Mouse (Mus musculus) bone marrow macrophage, adult 2 months (primary cell): Measurements from ENCODE around the gene Usp35. TPM values are rescaled to one million over a fixed set of nuclear protein-coding genes. Genes with fewer than 3 reads are reported as not detected.

ENCODE experiments used
- H3K27ac ChIP-seq: 2 replicates; pipeline ENCODE4 v1.5.1; 2012; ENCODE audit warnings: low read depth, low read length; ENCODE audit not compliant: insufficient read depth
- H3K4me1 ChIP-seq: 2 replicates; pipeline ENCODE4 v1.6.1; 2012; ENCODE audit warnings: low read length; ENCODE audit not compliant: control insufficient read depth, insufficient read depth
- H3K4me3 ChIP-seq: 2 replicates; pipeline ENCODE4 v1.5.1; 2012; ENCODE audit warnings: mild to moderate bottlenecking, low read length, moderate library complexity; ENCODE audit not compliant: insufficient read depth
- CTCF ChIP-seq: IDR thresholded peaks from 2 replicates; pipeline ENCODE4 v1.5.1; 2012; ENCODE audit warnings: low read depth, mild to moderate bottlenecking, low read length, moderate library complexity
- POLR2A ChIP-seq: IDR thresholded peaks from 2 replicates; pipeline ENCODE4 v1.6.1; 2012; ENCODE audit warnings: mild to moderate bottlenecking, low read depth, low read length, borderline replicate concordance
- polyA plus RNA-seq: library from polyadenylated mRNA; stranded (reverse); fragments of >200 nt; gene quantifications from 2 replicates; pipeline ENCODE4 v1.2.4, GENCODE M21; 2012; ENCODE audit not compliant: missing spikeins, insufficient read depth, insufficient read length

Usp35 gene
- polyA plus RNA-seq, 1 experiment, result 33.3 TPM

- TF ChIP-seq CTCF (no peak), POLR2A (no peak)
- Histone ChIP-seq H3K4me1 (peaks cover 10% of the 10 kb centered on the region), H3K4me3 (no peak overlapping the region), H3K27ac (no peak overlapping the region)
Observed at GRCm38 (mm10) chr7:97305206-97305605, 26.6 kb downstream of the Usp35 start.

DNA sequence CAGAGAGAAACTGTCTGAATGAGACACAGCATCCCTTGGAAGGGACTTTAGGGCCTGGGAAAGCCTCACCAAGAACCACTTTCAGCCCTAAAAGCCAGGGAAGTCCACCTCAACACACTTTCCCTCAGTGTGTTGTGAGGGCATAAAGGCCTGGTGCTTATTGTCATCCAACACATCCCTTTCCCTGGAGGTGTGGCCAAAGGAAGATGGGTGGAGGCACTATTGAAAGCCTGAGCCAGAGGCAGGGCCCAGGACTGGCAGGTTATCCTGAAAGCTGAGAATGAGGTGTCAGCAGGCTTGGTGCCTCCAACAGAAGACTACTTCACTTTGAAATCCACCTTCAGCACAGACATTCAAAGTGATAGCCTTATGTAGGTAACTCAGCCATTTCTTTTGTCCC lies 27.3 kb downstream of the Usp35 start:
- no peak for TF ChIP-seq CTCF
- TF ChIP-seq POLR2A, result no peak
- Histone ChIP-seq H3K4me1 (peaks cover 10% of the 10 kb centered on the region), H3K4me3 (no peak overlapping the region), H3K27ac (no peak overlapping the region)

- H3K4me1 ChIP-seq, result peaks cover 10% of the 10 kb centered on the region
- TF ChIP-seq CTCF, result no peak
- TF ChIP-seq POLR2A, result no peak
- no peak overlapping the region for H3K27ac ChIP-seq
- no peak overlapping the region for H3K4me3 ChIP-seq
Observed at GRCm38 (mm10) chr7:97303614-97304013, 28.2 kb downstream of the Usp35 start.

GRCm38 (mm10) chr7:97302876-97303275 lies 28.9 kb downstream of the Usp35 start:
- no peak for TF ChIP-seq POLR2A
- no peak for TF ChIP-seq CTCF
- no peak overlapping the region for H3K4me3 ChIP-seq
- H3K27ac ChIP-seq, result no peak overlapping the region
- peaks cover 10% of the 10 kb centered on the region for H3K4me1 ChIP-seq

DNA sequence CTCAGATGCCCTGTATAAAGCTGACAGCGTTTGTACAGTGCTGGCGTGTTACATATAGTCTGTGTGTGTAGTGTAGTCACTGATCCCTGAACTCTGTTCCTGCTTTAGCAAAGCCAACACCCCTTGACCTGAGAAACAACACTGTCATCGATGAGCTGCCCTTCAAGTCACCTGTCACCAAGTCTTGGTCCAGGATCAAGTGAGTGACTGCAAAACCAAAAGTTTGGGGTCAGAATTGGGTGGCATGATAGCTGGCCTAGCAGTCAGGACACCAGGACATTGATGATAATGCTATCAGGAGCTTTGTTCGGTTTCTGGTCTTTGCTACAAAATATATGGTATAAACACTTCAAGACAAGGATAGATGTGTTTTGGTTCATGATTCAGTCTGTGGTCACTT lies 29.6 kb downstream of the Usp35 start:
- no peak overlapping the region for H3K4me3 ChIP-seq
- no peak overlapping the region for H3K27ac ChIP-seq
- peaks cover 10% of the 10 kb centered on the region for H3K4me1 ChIP-seq
- TF ChIP-seq CTCF (no peak), POLR2A (no peak)

DNA sequence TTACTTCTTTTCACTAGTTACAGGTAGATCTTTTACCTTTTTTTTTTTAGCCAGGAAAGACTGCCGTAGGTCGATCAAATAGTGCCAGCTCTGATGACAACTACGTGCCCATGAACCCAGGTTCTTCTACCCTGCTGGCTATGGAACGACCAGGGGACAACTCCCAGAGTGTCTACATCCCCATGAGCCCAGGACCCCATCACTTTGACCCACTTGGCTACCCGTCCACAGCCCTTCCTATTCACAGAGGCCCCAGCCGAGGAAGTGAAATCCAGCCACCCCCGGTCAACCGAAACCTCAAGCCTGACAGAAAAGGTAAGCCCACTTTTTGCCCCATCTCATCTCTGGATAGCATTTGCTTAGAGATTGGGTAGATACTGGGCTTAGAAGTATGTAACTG lies 30.5 kb downstream of the Usp35 start:
- H3K27ac ChIP-seq, result no peak overlapping the region
- peaks cover 10% of the 10 kb centered on the region for H3K4me1 ChIP-seq
- no peak for TF ChIP-seq POLR2A
- TF ChIP-seq CTCF, result no peak
- H3K4me3 ChIP-seq, result no peak overlapping the region

GRCm38 (mm10) chr7:97300914-97301313 lies 30.9 kb downstream of the Usp35 start:
- Histone ChIP-seq H3K4me1 (peaks cover 8% of the 10 kb centered on the region), H3K4me3 (no peak overlapping the region), H3K27ac (no peak overlapping the region)
- TF ChIP-seq POLR2A, result no peak
- TF ChIP-seq CTCF, result no peak

- TF ChIP-seq POLR2A, result no peak
- no peak for TF ChIP-seq CTCF
- Histone ChIP-seq H3K4me1 (no peaks in the 10 kb centered on the region), H3K27ac (no peak overlapping the region), H3K4me3 (no peak overlapping the region)
Observed at GRCm38 (mm10) chr7:97298943-97299342, 32.9 kb downstream of the Usp35 start.

DNA sequence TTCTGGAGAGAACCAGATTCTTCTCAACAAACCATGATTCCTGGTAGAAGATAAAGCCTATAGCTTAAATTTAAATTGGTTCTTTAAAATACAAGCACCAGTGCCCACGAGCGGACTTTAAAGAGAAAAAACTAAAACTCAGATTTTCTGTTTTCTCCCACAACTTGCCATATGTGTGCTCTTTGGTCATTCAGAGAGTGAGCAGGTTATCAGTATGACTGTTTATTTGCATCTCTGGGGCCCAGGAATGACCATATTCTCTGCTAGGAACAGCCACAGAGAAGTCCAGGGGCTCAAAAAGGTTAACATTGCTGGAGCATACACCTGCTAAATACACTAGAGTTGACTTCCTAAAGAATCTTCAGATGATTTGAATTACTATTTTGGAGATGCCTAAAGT lies 33.5 kb downstream of the Usp35 start:
- no peak for TF ChIP-seq POLR2A
- TF ChIP-seq CTCF, result no peak
- H3K4me3 ChIP-seq, result no peak overlapping the region
- no peaks in the 10 kb centered on the region for H3K4me1 ChIP-seq
- no peak overlapping the region for H3K27ac ChIP-seq

DNA sequence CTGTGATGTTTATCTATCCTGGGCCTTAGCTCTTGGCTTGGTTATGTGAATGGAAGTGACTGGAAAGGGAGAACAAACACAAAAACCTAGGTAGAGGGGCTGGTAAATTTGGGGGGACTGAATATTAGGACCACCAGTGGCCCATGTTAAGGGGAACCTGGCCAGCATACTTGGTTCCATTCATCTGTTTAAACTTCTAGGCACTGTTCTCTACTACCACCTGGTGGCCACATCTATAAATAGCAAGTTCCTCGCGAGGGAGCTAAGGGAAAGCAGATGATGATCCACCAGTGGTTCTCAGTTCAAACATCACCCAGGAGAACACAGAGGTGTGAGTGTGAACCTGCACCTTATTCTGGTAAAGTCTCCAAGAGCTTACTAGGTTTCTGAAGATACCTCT lies 34.4 kb downstream of the Usp35 start:
- H3K4me3 ChIP-seq, result no peak overlapping the region
- H3K27ac ChIP-seq, result no peak overlapping the region
- H3K4me1 ChIP-seq, result no peaks in the 10 kb centered on the region
- no peak for TF ChIP-seq POLR2A
- TF ChIP-seq CTCF, result no peak

- Histone ChIP-seq H3K27ac (no peak overlapping the region), H3K4me1 (no peaks in the 10 kb centered on the region)
- TF ChIP-seq POLR2A (no peak), CTCF (no peak)
Observed at GRCm38 (mm10) chr7:97296986-97297385, 34.8 kb downstream of the Usp35 start.

More at GRCm38 (mm10) chr7:97296986-97297385, 34.8 kb downstream of the Usp35 start:
- no peak overlapping the region for H3K4me3 ChIP-seq
